Mouse (Mus musculus) neural tube, embryonic 12.5 days (tissue): ENCODE data around the gene Cnot10. TPM values are rescaled to one million over a fixed set of nuclear protein-coding genes. Genes with fewer than 3 reads are reported as not detected.
A peak's percentile ranks its signal among the peaks of the same experiment; 100 is the strongest.

Experiments used
- ATAC-seq: fragments of 200-750 bp; cut with Nextera tagmentation; 2 replicates; pipeline ENCODE4 v1.8.0; 2017; ENCODE audit warnings: low read depth, mild to moderate bottlenecking, moderate TSS enrichment, moderate library complexity; ENCODE audit not compliant: low FRiP score
- H3K27ac ChIP-seq: fragments of 300-500 bp; sonication (generic); 2 replicates; pipeline ENCODE4 v1.5.1; 2016
- H3K27me3 ChIP-seq: fragments of 300-500 bp; sonication (generic); replicated peaks from 2 replicates; pipeline ENCODE4 v1.6.1; 2016; ENCODE audit warnings: mild to moderate bottlenecking
- H3K36me3 ChIP-seq: fragments of 300-500 bp; sonication (generic); 2 replicates; pipeline ENCODE4 v1.6.1; 2016; ENCODE audit warnings: mild to moderate bottlenecking
- H3K4me1 ChIP-seq: fragments of 300-500 bp; sonication (generic); 2 replicates; pipeline ENCODE4 v1.6.1; 2016
- H3K4me2 ChIP-seq: fragments of 300-500 bp; sonication (generic); replicated peaks from 2 replicates; pipeline ENCODE4 v1.6.1; 2016; ENCODE audit warnings: mild to moderate bottlenecking
- H3K4me3 ChIP-seq: fragments of 300-500 bp; sonication (generic); 2 replicates; pipeline ENCODE4 v1.5.1; 2016
- H3K9ac ChIP-seq: fragments of 300-500 bp; sonication (generic); 2 replicates; pipeline ENCODE4 v1.6.1; 2016; ENCODE audit warnings: mild to moderate bottlenecking
- H3K9me3 ChIP-seq: fragments of 300-500 bp; sonication (generic); 2 replicates; pipeline ENCODE4 v1.6.1; 2016; ENCODE audit warnings: mild to moderate bottlenecking
- WGBS: fragments of 180-500 bp; shearing (Covaris S2); methylation state at CpG from one replicate; pipeline ENCODE4 v1.1.7; 2016; 5-methylcytosine and 5-hydroxymethylcytosine counted together
- polyA plus RNA-seq: library from polyadenylated mRNA; unstranded; fragments of >200 nt; fragmentation: Nextera tagmentation; extraction: Ambion mirVana; gene quantifications from 2 replicates; pipeline ENCODE4 v1.2.1, GENCODE M21; 2016

Cnot10 gene
- 63.8 and 64.3 TPM in 2 replicates for polyA plus RNA-seq

DNA sequence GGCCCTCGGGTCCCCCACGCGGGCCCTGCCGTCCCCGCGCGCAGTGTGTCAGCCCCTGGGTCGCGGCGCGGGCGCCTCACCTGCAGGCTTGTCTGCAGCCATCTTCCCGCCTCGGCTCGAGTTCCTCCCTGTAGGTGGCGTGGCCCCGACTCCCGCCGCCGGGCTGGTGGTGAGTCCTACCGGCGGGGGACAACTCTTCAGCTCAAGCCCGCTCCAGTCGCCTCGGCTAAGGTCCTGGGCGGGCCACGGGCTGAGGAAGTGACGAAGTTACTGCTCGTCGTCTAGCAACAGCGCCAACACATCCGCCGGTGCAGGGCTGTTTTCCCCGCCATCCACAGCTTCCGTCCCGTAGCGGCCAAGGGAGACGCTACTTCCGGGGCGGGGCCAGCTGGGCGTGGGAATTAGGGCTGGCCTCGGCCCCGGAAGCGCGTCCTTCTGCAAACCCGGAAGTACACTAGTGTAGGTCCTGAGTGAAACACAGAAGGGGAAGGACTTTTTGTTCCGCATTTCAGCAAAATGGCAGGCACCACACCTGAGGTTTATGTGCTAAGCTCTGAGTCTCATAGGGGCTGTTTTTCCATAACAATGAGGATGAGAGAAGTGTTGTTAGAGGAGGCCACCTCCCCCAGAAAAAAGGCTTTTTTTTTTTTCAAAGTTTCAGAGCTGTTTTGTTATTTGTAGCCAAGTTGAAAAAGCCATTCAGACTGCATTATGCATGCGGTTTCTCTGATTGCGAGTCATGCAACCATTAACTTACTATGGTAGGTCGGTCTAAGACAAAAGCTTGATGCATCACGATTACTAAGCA, at the start of gene Cnot10:
Gene Cnot10, minus strand, starts transcription at position 346 of the 808 bp plus-strand sequence.
- H3K9ac ChIP-seq = peak within 1 kb of the TSS; percentile 74
- H3K27me3 ChIP-seq = 0 out of 2 replicates have a peak, but pooled peaks cover 3% of the 10 kb centered on the region
- ATAC-seq = peak; percentile 99
- H3K4me3 ChIP-seq = peak within 1 kb of the TSS; percentile 84
- WGBS = 4% methylated on average over 51 of the region's 51 CpGs
- peaks cover 11% of the 10 kb centered on the region; the same call in 1 of the 2 replicates for H3K36me3 ChIP-seq
- peak within 1 kb of the TSS; percentile 90 for H3K4me2 ChIP-seq
- no peak within 1 kb of the TSS for H3K27ac ChIP-seq
- H3K9me3 ChIP-seq = no peaks in the 10 kb centered on the region
- H3K4me1 ChIP-seq = peaks cover 20% of the 10 kb centered on the region

DNA sequence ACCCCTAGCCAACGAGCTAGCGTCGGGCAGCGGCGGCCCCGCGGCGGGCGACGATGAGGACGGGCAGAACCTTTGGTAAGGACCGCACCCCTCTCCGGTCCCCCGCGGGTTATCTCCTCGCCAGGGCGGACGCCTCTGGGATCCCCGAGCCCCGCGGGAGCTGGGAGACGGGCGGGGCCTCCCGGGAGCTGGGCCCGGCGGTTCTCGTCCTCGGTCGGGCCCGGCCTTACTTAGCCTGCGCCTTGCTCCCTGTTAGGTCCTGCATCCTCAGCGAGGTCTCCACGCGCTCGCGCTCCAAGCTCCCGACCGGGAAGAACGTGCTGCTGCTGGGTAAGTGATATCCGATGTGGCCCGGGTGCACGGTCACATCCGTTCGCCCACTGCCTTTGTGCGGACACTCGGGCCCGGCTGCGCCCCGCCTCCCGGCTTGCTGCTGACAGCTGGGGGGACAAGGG, 49.0 kb upstream of the Cnot10 start:
- under 1% methylated on average over 50 of the region's 50 CpGs for WGBS
- Histone ChIP-seq H3K27ac (peak overlapping the region; percentile 79), H3K4me2 (peak overlapping the region; percentile 76), H3K27me3 (no peaks in the 10 kb centered on the region), H3K36me3 (peaks cover 18% of the 10 kb centered on the region), H3K9me3 (no peaks in the 10 kb centered on the region), H3K4me1 (peaks cover 25% of the 10 kb centered on the region), H3K9ac (peak overlapping the region; percentile 87), H3K4me3 (peak overlapping the region; percentile 68)
- peak; percentile 81 for ATAC-seq

DNA sequence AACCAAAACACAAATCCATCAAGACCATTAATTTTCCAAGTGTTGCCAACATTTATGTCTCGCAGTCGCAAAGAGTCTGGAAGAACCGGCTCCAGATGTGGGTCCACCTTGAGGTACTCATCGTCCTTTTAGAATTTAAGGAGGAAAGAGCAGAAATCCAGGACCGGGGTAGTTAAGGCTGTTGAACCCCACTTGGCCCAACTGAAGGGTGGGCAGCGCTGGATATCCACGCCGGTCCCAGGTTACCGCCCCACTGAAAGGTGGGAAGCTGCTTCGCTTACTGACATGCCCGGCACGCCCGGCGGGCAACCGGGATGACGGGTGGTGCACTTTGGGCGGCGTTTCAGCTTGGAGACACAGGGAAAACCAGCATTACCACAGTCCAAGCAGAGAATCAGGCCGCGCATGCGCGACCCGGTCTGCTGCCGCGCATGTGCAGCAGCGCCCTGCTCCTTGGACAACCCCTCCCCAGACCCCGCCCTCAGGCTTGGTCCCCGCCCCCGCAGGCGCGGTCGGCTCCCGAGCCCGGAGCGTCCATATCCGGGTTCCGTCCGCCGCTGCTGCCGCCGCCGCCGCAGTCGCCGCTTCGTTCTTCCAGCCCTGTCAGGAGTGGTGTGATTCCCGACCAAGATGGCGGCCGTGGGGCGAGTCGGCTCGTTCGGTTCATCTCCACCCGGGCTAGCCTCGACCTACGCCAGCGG, 48.4 kb upstream of the Cnot10 start, which contains the start of gene Dync1li1:
Gene Dync1li1, plus strand, starts transcription at position 539 of the 701 bp plus-strand sequence.
- Histone ChIP-seq H3K4me3 (peak within 1 kb of the TSS; percentile 68), H3K27me3 (no peaks in the 10 kb centered on the region), H3K27ac (peak within 1 kb of the TSS; percentile 79), H3K4me2 (peak within 1 kb of the TSS; percentile 76), H3K9ac (peak within 1 kb of the TSS; percentile 87), H3K4me1 (peaks cover 25% of the 10 kb centered on the region), H3K9me3 (no peaks in the 10 kb centered on the region), H3K36me3 (peaks cover 12% of the 10 kb centered on the region)
- 2% methylated on average over 57 of the region's 57 CpGs for WGBS
- ATAC-seq = peak; percentile 94

DNA sequence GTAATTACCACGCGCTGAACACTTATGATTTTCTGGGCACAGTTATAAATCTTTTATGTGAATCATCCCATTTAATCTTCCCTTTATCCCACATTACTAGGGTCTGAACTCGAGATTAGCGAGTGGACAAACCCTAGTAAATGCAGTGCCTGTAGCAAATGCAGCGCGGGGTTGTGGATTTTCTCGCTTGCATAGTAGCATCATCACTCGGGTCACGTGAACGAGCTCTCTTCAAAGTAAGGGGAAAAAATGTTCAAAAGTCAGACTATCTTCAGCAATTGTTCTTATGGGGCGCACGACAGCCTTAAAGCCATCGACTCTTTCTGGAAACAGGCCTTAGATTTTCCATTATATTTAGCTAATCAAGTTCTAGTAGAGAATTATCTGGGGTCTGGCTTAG, 47.7 kb upstream of the Cnot10 start:
- Histone ChIP-seq H3K4me3 (peak overlapping the region; percentile 68), H3K36me3 (peaks cover 6% of the 10 kb centered on the region), H3K4me2 (peak overlapping the region; percentile 76), H3K9me3 (no peaks in the 10 kb centered on the region), H3K9ac (peak overlapping the region; percentile 87), H3K27ac (no peak overlapping the region), H3K4me1 (peaks cover 25% of the 10 kb centered on the region), H3K27me3 (no peaks in the 10 kb centered on the region)
- 80% methylated on average over 13 of the region's 13 CpGs for WGBS
- no peak for ATAC-seq

DNA sequence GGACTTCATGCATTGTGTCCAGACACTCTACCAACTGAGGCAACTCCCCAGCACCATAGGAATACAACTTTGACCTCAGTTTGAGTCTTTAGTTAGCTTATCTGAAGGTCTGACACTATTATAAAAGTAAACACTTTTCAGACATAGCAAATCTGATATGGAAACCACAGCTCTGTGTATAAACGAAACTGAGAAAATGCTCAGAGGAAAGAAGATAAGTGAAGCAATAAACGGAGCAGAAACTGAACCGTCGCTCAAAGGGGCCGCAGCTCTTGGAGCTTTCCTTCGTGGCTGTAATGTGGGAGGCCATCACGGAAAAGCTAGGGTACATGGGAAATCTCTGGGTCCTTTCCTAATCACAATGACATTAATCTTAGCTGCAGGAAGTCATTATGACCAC, 46.3 kb upstream of the Cnot10 start:
- H3K4me2 ChIP-seq = no peak overlapping the region
- H3K4me1 ChIP-seq = peaks cover 22% of the 10 kb centered on the region
- H3K4me3 ChIP-seq = no peak overlapping the region
- 91% methylated on average over 7 of the region's 7 CpGs for WGBS
- no peaks in the 10 kb centered on the region for H3K36me3 ChIP-seq
- no peaks in the 10 kb centered on the region for H3K9me3 ChIP-seq
- no peak overlapping the region for H3K9ac ChIP-seq
- H3K27ac ChIP-seq = no peak overlapping the region
- no peak for ATAC-seq
- no peaks in the 10 kb centered on the region for H3K27me3 ChIP-seq

DNA sequence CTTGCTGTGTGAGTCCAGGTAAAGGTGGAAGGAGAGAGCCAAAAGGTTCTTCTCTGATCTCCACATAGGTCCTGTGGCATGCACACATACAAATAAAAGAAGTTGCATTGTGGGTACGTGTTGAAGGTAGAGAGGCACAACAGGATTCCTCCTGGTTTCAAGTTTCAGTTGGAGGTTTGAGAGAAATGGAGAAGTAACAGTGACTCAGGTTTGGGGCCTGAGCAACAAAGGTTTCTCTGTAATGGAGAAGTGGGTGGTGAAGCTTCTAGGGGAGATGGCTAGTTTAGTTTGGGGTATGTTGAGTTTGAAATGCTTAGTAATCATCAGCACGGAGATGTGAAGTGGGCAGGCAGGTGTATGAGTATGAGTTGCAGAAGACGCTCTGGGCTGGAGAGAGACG, 42.2 kb upstream of the Cnot10 start:
- Histone ChIP-seq H3K36me3 (no peaks in the 10 kb centered on the region), H3K9ac (no peak overlapping the region), H3K4me2 (no peak overlapping the region), H3K4me3 (no peak overlapping the region), H3K27ac (no peak overlapping the region), H3K27me3 (no peaks in the 10 kb centered on the region), H3K9me3 (no peaks in the 10 kb centered on the region), H3K4me1 (no peaks in the 10 kb centered on the region)
- WGBS = 85% methylated on average over 4 of the region's 4 CpGs
- ATAC-seq = no peak

DNA sequence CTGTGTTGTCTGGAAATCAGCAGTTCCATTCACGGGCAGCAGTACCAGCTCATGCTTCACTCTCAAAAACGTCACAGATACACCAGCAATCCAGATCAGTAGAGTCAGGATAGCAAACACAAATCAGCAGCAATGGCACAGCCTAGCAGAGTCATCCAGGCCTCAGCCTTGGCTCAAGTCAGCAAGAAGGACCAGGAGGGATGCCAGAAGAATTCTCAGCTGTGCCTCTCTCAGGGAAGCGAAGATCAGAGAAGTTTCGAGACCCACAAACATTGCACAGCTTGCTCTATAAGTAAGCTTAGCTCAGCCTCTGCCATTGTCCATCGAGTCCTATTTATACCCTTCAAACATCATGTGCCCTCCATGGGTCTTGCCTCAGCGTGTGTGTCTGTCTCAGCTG, 40.5 kb upstream of the Cnot10 start:
- Histone ChIP-seq H3K4me2 (no peak overlapping the region), H3K4me3 (no peak overlapping the region), H3K27me3 (no peaks in the 10 kb centered on the region), H3K9ac (no peak overlapping the region), H3K27ac (no peak overlapping the region), H3K9me3 (no peaks in the 10 kb centered on the region), H3K36me3 (no peaks in the 10 kb centered on the region), H3K4me1 (no peaks in the 10 kb centered on the region)
- 81% methylated on average over 6 of the region's 6 CpGs for WGBS
- no peak for ATAC-seq

DNA sequence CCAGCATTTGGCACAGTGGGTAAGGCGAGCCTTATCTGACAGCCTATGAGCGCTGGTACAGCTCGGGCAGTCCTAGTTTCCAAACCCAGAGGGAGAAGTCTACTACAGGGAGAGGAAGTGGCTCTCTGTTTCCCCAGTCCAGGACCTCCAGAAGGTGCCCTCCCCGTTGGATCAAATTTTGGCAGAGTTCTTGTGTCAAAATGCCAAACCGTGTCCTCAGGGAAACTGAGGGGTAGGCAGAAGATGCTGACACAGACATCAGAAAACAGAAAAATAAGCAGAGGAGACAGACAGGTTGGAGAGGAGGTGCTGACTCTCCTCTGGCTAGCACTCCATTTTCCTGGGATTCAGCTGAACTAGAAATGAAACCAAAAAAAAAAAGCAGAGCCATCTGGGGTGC, 40.0 kb upstream of the Cnot10 start:
- Histone ChIP-seq H3K4me3 (no peak overlapping the region), H3K27me3 (no peaks in the 10 kb centered on the region), H3K4me2 (no peak overlapping the region), H3K4me1 (no peaks in the 10 kb centered on the region), H3K36me3 (no peaks in the 10 kb centered on the region), H3K9ac (no peak overlapping the region), H3K9me3 (no peaks in the 10 kb centered on the region), H3K27ac (no peak overlapping the region)
- WGBS = 91% methylated on average over 5 of the region's 5 CpGs
- ATAC-seq = no peak

DNA sequence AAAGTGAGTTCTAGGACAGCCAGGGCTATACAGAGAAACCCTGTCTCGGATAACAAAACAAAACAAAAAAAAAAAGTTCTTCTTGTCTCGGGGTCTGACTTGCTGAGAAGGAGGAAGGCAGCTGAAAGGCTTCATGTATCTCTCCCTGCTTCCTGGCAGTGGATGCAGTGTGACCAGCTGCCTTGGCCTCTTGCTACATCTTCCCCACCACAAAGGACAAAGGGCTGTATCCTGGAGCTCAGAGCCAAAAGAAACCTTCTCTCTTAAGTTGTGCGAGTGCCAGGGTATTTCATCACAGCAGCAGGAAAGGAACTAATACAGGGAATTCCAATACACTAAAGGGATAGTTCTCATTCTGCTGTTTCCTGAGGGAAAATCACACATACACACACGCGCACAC, 38.6 kb upstream of the Cnot10 start:
- Histone ChIP-seq H3K4me1 (no peaks in the 10 kb centered on the region), H3K9ac (no peak overlapping the region), H3K4me3 (no peak overlapping the region), H3K9me3 (no peaks in the 10 kb centered on the region), H3K27ac (no peak overlapping the region), H3K36me3 (no peaks in the 10 kb centered on the region), H3K4me2 (no peak overlapping the region), H3K27me3 (no peaks in the 10 kb centered on the region)
- no peak for ATAC-seq
- 83% methylated on average over 5 of the region's 5 CpGs for WGBS

DNA sequence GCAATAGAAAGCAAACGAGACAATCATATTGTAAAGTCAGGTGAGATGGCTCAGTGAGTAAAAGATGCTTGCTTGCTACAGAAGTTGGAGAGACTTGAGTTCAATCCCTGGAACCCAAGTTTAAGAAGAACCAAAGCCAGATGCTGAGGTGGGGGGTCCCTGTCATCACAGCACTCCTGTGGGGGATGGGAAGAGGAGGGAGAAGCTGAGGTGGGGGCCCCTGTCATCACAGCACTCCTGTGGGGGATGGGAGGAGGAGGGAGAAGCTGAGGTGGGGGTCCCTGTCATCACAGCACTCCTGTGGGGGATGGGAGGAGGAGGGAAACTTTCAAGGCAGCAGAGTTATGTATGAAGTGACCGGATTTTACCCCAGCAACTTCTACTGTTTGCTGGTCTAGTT, 33.6 kb upstream of the Cnot10 start:
- Histone ChIP-seq H3K9me3 (no peaks in the 10 kb centered on the region), H3K27ac (no peak overlapping the region), H3K4me2 (peak overlapping the region; percentile 58; the same call in 1 of the 2 replicates), H3K27me3 (no peaks in the 10 kb centered on the region), H3K36me3 (no peaks in the 10 kb centered on the region), H3K4me1 (0 out of 2 replicates have a peak, but pooled peaks cover 6% of the 10 kb centered on the region), H3K9ac (no peak overlapping the region), H3K4me3 (no peak overlapping the region)
- no peak for ATAC-seq
- WGBS = 68% methylated on average over 2 of the region's 2 CpGs

DNA sequence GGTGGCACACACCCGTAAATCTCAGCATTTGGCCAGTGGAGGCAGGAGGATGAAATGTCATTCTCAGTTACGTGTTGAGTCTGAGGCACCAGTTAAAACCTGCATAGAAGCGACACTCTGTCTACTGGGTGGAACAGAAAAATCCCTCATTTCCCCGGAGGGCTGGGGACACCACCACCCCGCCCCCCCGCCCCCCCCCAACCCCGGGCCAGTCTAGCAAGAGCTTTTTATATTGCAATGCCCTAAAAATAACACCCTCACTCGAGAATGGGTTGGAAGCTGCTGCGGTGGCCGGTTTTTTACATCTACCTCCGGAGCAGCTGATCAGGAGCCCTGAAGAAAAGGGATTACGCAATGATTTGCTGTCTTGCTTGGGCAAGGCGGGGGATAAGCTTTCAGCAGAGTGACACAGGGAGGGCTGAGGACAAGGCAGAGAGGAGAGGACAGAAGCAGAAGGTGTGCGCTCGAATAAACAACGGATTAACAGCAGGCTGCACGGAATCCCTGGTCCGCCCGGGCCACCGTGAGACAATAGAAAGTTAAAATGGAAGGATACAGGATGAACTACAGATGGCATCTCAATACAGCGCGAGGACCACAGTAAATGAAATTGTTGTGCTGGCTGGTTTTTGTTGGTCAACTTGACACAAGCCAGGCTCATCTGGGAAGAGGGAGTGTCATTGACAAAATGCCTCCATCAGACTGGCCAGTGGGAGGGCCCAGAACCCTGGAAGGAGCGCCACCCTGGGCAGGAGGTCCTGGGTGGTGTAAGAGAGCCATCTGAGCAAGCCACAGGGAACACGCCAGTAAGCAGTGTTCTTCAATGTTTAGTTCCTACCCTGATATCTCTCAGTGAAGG, 32.9 kb upstream of the Cnot10 start:
- Histone ChIP-seq H3K4me2 (peak overlapping the region; percentile 58), H3K4me1 (0 out of 2 replicates have a peak, but pooled peaks cover 6% of the 10 kb centered on the region), H3K27ac (no peak overlapping the region), H3K27me3 (no peaks in the 10 kb centered on the region), H3K4me3 (peak overlapping the region; percentile 17; the same call in 1 of the 2 replicates), H3K36me3 (no peaks in the 10 kb centered on the region), H3K9me3 (no peaks in the 10 kb centered on the region), H3K9ac (peak overlapping the region; percentile 50)
- ATAC-seq = peak; percentile 66; the same call in 1 of the 2 replicates
- 10% methylated on average over 24 of the region's 24 CpGs for WGBS
